Mouse (Mus musculus): Measurements from ENCODE around the gene Nrp1.

DNA sequence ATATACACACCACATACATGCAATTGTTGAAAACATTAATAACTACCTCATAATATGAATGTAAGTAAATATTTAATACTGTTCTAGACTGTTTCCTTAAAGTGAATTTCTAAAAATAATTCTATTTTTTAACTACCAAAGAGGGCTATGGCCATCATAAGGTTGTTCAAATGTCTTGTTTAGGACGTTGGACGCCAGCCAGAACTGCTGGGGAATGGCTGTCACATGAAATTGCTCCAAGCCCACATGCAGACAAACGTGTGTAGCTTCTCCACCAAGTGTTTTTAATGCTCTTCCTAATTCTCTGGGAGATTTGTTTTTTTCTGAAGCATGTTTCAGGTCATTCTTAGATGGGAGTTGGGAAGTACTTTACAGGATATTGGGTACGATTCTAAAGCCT lies 55.0 kb downstream of the Nrp1 start:
- TF ChIP-seq GATA1 (IDR thresholded peaks at IDR 0.05; ENCODE audit: borderline replicate concordance, low read length) (no peak), FLI1 (IDR thresholded peaks at IDR 0.05; ENCODE audit: low read length) (no peak)

All from megakaryocyte, embryonic 14.5 days (primary cell).